Mouse (Mus musculus) megakaryocyte, embryonic 14.5 days (primary cell): ENCODE measurements at regions not wholly inside any gene's neighbourhood (a gene's known extent, or its start where the extent isn't known, plus 50 kb on each side); places are given as distances from the start of the nearest gene placed in this dataset.

Experiments
- H3K27me3 ChIP-seq: replicated peaks from 2 replicates; pipeline ENCODE3; 2012; ENCODE audit warnings: inconsistent platforms
- H3K36me3 ChIP-seq: replicated peaks from 2 replicates; pipeline ENCODE3; 2012; ENCODE audit warnings: low read length, inconsistent platforms, mixed read lengths
- H3K4me1 ChIP-seq: 2 replicates; pipeline ENCODE4 v1.6.1; 2012; ENCODE audit warnings: inconsistent platforms
- H3K4me3 ChIP-seq: replicated peaks from 2 replicates; pipeline ENCODE3; 2012; ENCODE audit warnings: moderate library complexity, mild to moderate bottlenecking, inconsistent platforms
- H3K9me3 ChIP-seq: 2 replicates; pipeline ENCODE4 v1.6.1; 2012; ENCODE audit warnings: inconsistent platforms
- FLI1 ChIP-seq: IDR thresholded peaks from 2 replicates; pipeline ENCODE4 v1.6.1; 2012; ENCODE audit warnings: low read length, inconsistent platforms, mixed read lengths
- GATA1 ChIP-seq: IDR thresholded peaks from 3 replicates; pipeline ENCODE4 v1.6.1; 2012; ENCODE audit warnings: mixed read lengths, low read length, inconsistent platforms, borderline replicate concordance

DNA sequence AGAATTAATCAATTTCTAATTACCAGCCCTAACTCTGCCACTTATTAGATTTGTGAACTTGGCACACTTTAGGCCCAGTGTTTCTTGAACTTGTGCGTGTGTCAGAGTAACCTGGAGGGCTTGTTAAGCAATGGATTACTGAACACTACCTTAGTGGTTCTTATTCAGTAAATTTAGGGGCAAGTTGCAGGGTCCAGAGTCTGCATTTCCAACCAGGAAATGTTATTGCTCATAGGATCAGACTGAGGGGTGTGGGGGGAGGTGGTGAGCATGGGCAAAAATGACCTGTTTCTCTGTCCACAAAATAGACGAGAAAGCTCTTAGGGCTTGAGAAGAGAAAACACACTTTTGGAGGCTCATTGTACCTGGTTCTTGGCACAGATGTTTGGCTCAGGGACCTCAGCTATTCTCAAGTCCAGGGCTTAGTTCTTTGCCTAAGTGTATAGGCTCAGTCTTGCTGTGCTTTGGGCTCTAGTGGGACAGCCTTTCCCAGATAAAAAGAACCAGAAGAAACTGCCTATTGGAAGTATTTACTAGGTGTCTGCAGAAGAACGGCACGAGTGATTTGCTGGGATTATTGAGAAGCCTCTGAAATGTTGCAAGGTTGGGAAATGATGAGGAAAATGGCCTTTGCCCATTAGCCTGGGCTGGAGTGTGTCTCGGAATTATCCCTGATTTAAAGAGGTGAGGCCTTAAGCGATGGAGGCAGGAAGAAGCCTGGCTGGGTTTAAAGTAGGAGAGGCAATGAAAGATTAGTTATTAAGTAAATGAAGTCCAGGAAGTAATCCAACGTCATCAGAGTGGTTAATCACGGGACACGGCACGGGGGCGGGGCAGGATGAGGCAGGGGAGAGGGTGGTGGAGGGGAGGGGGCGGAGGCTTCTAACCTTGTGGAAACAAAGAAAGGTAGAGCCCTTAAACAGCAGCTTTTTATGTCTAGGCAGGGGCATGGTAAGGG is 113.2 kb upstream of the Fggy start:
- Histone ChIP-seq H3K4me3 (no peak overlapping the region), H3K4me1 (peaks cover 14% of the 10 kb centered on the region), H3K27me3 (no peaks in the 10 kb centered on the region), H3K36me3 (peaks cover 4% of the 10 kb centered on the region), H3K9me3 (peaks cover 10% of the 10 kb centered on the region)
- TF ChIP-seq FLI1, result no peak
- TF ChIP-seq GATA1, result no peak

DNA sequence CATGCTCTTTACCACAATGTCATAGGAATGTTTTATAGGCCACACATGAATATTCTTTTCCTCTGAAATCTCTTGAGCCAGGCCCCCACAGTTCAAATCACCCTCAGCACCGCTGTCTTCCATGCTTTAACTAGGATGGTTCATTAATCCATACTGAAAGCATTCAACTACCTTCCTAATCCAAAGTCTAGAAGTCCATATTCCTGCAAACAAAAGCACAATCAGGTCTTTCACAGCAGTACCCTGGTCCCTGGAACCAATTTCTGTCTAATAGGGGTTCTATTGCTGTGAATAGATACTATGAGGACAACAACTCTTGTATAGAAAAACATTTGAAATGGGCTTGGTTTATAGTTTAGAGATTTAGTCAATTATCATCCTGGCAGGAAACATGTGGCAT is 107.0 kb upstream of the Fggy start:
- no peak overlapping the region for H3K4me3 ChIP-seq

DNA sequence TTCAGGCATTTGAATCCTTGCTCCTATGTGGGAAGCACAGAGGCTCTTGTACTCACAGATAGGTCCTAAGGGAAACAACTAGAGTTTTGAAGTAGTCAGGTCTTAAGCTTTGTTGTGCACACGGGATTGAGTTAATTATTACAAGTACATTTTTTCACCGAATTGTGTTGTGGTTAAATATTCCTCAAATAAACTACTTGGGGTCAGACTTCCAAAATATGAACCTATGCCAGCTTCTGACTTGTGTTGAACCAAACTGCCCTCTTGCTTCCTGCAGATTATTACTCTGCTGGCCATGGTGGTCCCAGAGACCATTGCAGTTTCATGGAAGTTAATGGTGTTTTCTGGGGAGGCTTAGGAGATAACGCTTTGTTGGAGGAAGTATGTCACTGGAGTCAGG is 105.5 kb upstream of the Fggy start:
- peaks cover 7% of the 10 kb centered on the region for H3K9me3 ChIP-seq
- no peaks in the 10 kb centered on the region for H3K27me3 ChIP-seq
- H3K36me3 ChIP-seq, result peaks cover 6% of the 10 kb centered on the region
- H3K4me1 ChIP-seq, result peaks cover 21% of the 10 kb centered on the region
- no peak overlapping the region for H3K4me3 ChIP-seq
- TF ChIP-seq GATA1 (no peak), FLI1 (no peak)

More for the DNA sequence above, 107.0 kb upstream of the Fggy start:
- Histone ChIP-seq H3K9me3 (peaks cover 10% of the 10 kb centered on the region), H3K36me3 (peaks cover 6% of the 10 kb centered on the region), H3K27me3 (no peaks in the 10 kb centered on the region), H3K4me1 (peaks cover 25% of the 10 kb centered on the region)
- TF ChIP-seq FLI1 (no peak), GATA1 (no peak)

DNA sequence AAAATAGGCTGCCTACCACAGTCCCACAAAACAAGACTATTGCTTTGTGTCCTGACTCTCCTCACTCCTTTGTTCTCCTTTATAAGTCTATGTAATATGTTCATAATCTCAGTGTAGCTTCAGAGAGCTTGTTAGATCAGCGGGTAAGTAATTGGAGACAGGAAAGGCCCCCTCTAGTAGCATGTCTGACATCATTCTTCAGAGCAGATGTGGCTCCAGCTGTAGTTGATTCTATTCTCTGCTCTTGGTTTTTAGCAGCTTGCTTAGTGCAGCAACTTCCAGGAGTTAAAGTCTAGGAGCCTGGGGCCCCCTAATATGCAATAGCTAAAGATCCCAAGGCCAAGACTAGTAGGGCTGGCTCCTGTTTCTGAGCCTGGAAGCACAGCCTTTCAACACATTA is 101.0 kb upstream of the Fggy start:
- no peaks in the 10 kb centered on the region for H3K9me3 ChIP-seq
- no peak overlapping the region for H3K4me3 ChIP-seq
- H3K27me3 ChIP-seq, result no peaks in the 10 kb centered on the region
- H3K36me3 ChIP-seq, result no peaks in the 10 kb centered on the region
- TF ChIP-seq FLI1 (no peak), GATA1 (no peak)
- H3K4me1 ChIP-seq, result peaks cover 11% of the 10 kb centered on the region

DNA sequence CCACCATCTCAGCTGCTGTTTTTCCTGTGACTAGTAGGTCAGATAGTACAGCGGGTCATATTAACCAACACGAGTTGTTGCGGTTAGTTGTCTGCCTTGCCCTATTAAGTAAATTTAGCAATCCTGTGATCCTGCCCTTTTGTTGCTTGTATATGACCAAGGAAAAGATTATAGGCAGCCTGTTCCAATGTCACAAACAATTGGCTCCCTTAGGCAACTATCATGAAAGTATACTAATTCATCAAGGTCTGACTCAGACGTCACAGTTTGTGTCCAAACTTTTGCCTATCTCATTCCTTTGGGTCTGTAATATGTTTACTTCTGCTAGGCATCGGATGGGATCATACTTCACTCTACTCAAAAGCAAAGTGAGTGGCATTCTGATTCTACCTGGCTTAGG is 100.4 kb upstream of the Fggy start:
- no peak overlapping the region for H3K4me3 ChIP-seq
- peaks cover 7% of the 10 kb centered on the region for H3K4me1 ChIP-seq
- no peak for TF ChIP-seq GATA1
- no peak for TF ChIP-seq FLI1
- H3K9me3 ChIP-seq, result no peaks in the 10 kb centered on the region
- H3K27me3 ChIP-seq, result no peaks in the 10 kb centered on the region
- no peaks in the 10 kb centered on the region for H3K36me3 ChIP-seq

DNA sequence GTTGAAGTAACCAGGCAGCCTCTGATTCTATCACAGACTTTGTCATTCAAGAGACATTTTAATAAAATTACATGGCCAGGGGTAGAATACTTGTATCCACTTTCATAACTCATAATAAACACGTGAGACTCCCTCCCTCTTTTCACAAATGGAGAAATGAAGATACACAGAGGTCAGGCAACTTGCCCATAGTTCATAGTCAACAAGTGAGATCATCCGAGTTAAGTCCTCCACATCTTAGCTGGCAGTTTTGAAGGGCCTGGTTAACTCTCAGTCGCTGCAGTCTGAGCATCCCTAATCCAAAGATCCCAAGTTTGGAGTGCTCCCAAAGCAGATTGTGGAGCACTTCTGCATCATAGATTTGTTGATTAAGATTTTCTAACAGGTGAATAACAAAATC is 94.8 kb upstream of the Fggy start:
- Histone ChIP-seq H3K9me3 (no peaks in the 10 kb centered on the region), H3K27me3 (no peaks in the 10 kb centered on the region), H3K4me1 (peaks cover 26% of the 10 kb centered on the region), H3K36me3 (peaks cover 2% of the 10 kb centered on the region), H3K4me3 (no peak overlapping the region)
- TF ChIP-seq GATA1 (no peak), FLI1 (no peak)

DNA sequence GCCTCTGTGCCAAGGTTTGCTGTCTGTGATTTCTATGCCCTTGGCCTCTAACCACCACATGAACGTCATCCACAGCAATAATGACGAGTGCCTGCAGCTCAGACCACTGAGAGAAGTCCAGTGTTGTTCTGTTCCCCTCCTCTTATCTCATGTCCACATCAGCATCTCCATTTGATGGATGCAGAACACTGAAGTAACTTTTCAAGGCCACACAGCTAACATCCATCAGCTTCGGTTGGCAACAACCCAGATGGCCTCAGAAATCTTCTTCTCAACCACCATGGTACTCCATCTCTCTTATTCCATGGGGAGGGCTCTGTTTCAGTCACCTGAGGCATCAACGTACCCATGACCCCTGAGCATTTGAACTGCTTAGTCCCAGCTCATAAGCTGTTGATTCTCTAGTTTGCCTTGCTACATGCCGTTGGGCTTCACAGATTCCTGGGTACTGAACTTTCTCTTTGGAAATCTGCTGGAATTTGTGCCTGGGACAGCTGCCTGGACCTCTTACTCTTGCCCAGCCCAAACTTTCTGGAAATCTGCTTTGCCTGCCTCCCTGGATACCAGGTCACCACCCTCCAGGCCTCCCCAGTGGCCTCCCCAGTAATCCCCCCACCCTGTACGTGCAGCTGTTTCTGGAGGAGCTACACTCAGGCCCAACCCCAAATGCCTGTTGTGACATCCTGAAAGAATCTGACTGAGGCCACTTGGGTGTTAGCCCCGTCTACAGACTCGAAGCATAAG is 94.1 kb upstream of the Fggy start:
- no peaks in the 10 kb centered on the region for H3K27me3 ChIP-seq
- peaks cover 33% of the 10 kb centered on the region for H3K4me1 ChIP-seq

DNA sequence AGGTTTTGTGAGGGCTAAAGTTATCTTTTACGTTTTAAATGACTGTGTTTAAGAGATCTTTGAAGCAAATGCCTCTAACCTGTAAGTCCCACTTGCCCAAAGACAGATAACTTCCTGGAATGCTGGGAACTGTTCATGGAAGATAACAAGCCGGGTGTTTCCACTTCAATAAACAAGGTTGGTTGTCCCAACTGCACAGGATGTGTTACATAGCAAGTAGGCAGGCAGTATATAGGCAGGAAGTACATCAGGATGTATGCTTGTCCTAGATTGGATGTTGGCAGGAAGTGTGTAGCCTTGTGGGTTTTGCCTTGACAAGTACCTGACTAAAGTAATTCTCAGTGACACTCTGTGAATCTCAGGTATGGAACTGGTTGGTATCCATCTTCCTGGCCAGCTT is 90.7 kb upstream of the Fggy start:
- peaks cover 9% of the 10 kb centered on the region for H3K9me3 ChIP-seq
- TF ChIP-seq GATA1 (no peak; the same call in 2 of the 3 replicates), FLI1 (no peak)
- H3K4me1 ChIP-seq, result peaks cover 33% of the 10 kb centered on the region
- H3K36me3 ChIP-seq, result peaks cover 12% of the 10 kb centered on the region
- peak overlapping the region; percentile 40 for H3K4me3 ChIP-seq
- H3K27me3 ChIP-seq, result no peaks in the 10 kb centered on the region

More for the DNA sequence above, 94.1 kb upstream of the Fggy start:
- TF ChIP-seq FLI1 (no peak), GATA1 (no peak)
- H3K9me3 ChIP-seq, result no peaks in the 10 kb centered on the region
- no peak overlapping the region for H3K4me3 ChIP-seq
- H3K36me3 ChIP-seq, result peaks cover 2% of the 10 kb centered on the region

DNA sequence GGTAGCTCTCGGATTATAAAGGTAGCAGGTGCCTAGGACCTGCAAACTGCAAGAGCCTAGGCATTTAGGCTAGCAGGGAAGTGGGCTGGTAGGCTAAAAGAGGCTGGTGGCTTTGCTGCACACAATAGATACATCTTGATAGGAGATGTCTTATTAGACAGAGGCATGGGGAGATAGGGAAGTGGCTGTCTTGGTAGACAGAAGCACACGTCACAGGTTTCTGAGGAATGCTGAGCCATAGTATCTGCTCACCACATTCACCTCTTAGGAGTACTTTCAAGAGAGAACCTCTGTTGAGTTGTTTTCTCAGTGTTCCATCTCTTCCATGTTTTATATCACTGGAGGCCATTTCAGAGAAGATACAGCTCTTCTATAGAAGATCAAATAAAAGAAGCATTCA is 89.8 kb upstream of the Fggy start:
- Histone ChIP-seq H3K36me3 (peaks cover 12% of the 10 kb centered on the region), H3K27me3 (no peaks in the 10 kb centered on the region), H3K9me3 (peaks cover 9% of the 10 kb centered on the region), H3K4me3 (no peak overlapping the region), H3K4me1 (peaks cover 33% of the 10 kb centered on the region)
- TF ChIP-seq GATA1 (no peak), FLI1 (no peak)
